ENCODE assay signal across 26 mouse cellular contexts in the genomic region with DNA sequence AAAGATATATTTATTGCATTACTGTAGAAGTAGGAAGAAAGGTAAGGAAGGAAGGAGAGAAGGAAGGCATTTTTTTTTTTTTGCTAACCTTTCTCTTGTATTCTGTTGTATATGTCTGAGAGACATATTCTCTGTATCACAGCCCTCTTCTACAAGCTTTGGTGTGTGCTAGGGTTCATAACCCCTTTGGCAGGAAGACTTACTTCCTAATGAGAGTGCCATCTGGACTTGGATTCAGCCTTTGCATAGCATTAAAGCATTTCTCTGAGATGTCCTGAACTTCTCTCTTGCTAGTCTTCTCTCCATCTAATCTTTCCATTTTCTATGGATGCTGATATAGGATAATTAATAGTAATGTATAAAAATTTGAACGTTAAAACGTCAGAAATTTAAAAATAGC.
"Had no signal": no experiment of that assay in that cellular context is flagged by ENCODE, and none has a peak within 500 bp of the region (broad histone marks: within the 10 kb centered on the region; RNA-seq: fewer than 3 reads in every experiment).

No protein-coding gene starts in this region.

- ATAC-seq: inflammation-experienced regulatory T-cells, adult 6 months; intestine, embryonic 15.5 days; intestine, postnatal 0 days had no signal

- H3K36me3 ChIP-seq: heart, embryonic 10.5 days; heart, embryonic 12.5 days; hindbrain, embryonic 10.5 days; hindbrain, embryonic 12.5 days; hindbrain, embryonic 15.5 days; intestine, embryonic 15.5 days; limb, embryonic 10.5 days; limb, embryonic 12.5 days; liver, embryonic 13.5 days had no signal

- H3K9ac ChIP-seq: heart, embryonic 12.5 days; hindbrain, embryonic 12.5 days; hindbrain, embryonic 15.5 days; intestine, embryonic 15.5 days; limb, embryonic 12.5 days; liver, embryonic 13.5 days had no signal

- H3K4me3 ChIP-seq: gastrocnemius, adult 2 months; heart, embryonic 10.5 days; heart, embryonic 12.5 days; hindbrain, embryonic 10.5 days; hindbrain, embryonic 12.5 days; hindbrain, embryonic 15.5 days; intestine, embryonic 15.5 days; layer of hippocampus, adult 2 months; left cerebral cortex, adult 2 months; limb, embryonic 10.5 days; limb, embryonic 12.5 days; liver, embryonic 13.5 days had no signal

- DNase-seq: gastrocnemius, adult 2 months; gastrocnemius, postnatal 10 days; gastrocnemius, postnatal 25 days; heart, adult 18-20 months; heart, postnatal 10 days; heart, postnatal 4 days; kidney, adult 18-20 months; kidney, adult 8-10 months; kidney, postnatal 10 days; kidney, postnatal 25 days; kidney, postnatal 4 days; liver; liver, embryonic 13.5 days had no signal

- H3K27ac ChIP-seq: gastrocnemius, adult 2 months; heart, embryonic 10.5 days; hindbrain, embryonic 10.5 days; hindbrain, embryonic 12.5 days; hindbrain, embryonic 15.5 days; intestine, embryonic 15.5 days; layer of hippocampus, adult 2 months; left cerebral cortex, adult 2 months; limb, embryonic 10.5 days; limb, embryonic 12.5 days; liver, embryonic 13.5 days had no signal

- H3K4me2 ChIP-seq: heart, embryonic 12.5 days; hindbrain, embryonic 12.5 days; hindbrain, embryonic 15.5 days; intestine, embryonic 15.5 days; limb, embryonic 12.5 days; liver, embryonic 11.5 days; liver, embryonic 13.5 days had no signal

- H3K4me1 ChIP-seq: heart, embryonic 10.5 days; heart, embryonic 12.5 days; hindbrain, embryonic 10.5 days; hindbrain, embryonic 12.5 days; hindbrain, embryonic 15.5 days; intestine, embryonic 15.5 days; limb, embryonic 10.5 days; limb, embryonic 12.5 days; liver, embryonic 13.5 days had no signal

- H3K9me3 ChIP-seq: heart, embryonic 10.5 days; heart, embryonic 12.5 days; hindbrain, embryonic 10.5 days; hindbrain, embryonic 12.5 days; hindbrain, embryonic 15.5 days; intestine, embryonic 15.5 days; limb, embryonic 10.5 days; limb, embryonic 12.5 days; liver, embryonic 13.5 days had no signal

- H3K27me3 ChIP-seq: heart, embryonic 12.5 days; hindbrain, embryonic 12.5 days; hindbrain, embryonic 15.5 days; intestine, embryonic 15.5 days; limb, embryonic 12.5 days; liver, embryonic 13.5 days had no signal
